Mouse (Mus musculus): ENCODE results near the gene Zfp37. TPM values are rescaled to one million over a fixed set of nuclear protein-coding genes. Genes with fewer than 3 reads are reported as not detected.
"Not testable (repeated sequence)": the region's sequence is repeated elsewhere in the genome, so short reads cannot be mapped to it uniquely, and the experiment has no call there.

The Zfp37 gene
- polyA plus RNA-seq, 1 experiment from 2014 or later, result 38.7 TPM

DNA sequence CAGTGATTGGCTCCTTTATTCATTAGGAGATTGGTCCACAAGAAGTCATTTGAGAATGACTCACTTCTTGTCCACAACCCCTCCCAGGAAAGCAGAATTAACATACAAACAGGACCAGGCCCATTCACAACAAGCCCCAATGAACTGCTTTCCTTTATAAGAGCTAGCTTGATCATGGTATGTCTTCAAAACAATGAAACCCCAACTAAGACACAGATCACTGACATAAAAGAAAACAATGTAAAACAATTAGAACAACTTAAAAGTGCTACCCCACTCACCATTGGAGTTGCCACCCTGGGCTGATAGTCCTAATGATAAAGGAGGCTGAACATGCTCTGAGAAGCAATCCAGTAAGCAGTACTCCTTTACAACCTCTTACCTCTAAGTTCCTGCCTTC is 42.1 kb downstream of the Zfp37 start:
- ATAC-seq (ENCODE audit: low read depth), result no peak
- no peaks in the 10 kb centered on the region for H3K4me1 ChIP-seq (ENCODE audit: control insufficient read depth, insufficient read depth, low read length)
- no peak overlapping the region for H3K9ac ChIP-seq (replicated peaks; ENCODE audit: low read depth, low read length)
- no peaks in the 10 kb centered on the region for H3K27me3 ChIP-seq (ENCODE audit: control insufficient read depth, insufficient read depth, low read length)
- H3K4me2 ChIP-seq (ENCODE audit: low read depth, low read length), result no peak overlapping the region
- peaks cover 44% of the 10 kb centered on the region for H3K9me3 ChIP-seq (ENCODE audit: control insufficient read depth, low read length)
- H3K36me3 ChIP-seq (ENCODE audit: control insufficient read depth, insufficient read depth, low read length), result peaks cover 46% of the 10 kb centered on the region
- H3K4me3 ChIP-seq (ENCODE audit: low read depth, low read length), result no peak overlapping the region
- H3K27ac ChIP-seq (ENCODE audit: low read depth, low read length), result no peak overlapping the region

DNA sequence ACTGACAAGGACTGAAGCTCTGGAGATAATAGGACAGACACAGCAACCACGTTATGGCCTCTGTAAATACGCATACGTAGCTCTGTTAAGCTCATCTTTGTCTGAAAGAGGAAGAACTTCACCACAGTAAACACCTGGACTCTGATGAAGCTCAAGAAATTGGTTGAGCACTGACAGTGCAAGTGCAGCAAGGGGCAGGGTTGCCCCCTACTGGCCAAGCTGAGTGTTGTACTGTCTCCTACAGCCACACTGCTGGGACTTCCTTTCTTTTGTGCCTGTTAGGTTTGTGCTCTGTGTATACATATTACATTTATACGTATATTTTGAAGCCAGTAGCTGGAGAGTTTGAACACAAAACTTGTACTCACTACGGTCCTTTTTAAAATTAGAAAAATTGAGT is 53.6 kb downstream of the Zfp37 start:
- no peak overlapping the region for H3K4me2 ChIP-seq (ENCODE audit: low read depth, low read length)
- no peaks in the 10 kb centered on the region for H3K4me1 ChIP-seq (ENCODE audit: control insufficient read depth, insufficient read depth, low read length)
- no peaks in the 10 kb centered on the region for H3K27me3 ChIP-seq (ENCODE audit: control insufficient read depth, insufficient read depth, low read length)
- H3K36me3 ChIP-seq (ENCODE audit: control insufficient read depth, insufficient read depth, low read length), result no peaks in the 10 kb centered on the region
- no peak for ATAC-seq (ENCODE audit: low read depth)
- no peak overlapping the region for H3K27ac ChIP-seq (ENCODE audit: low read depth, low read length)
- 46% methylated on average over 5 of the region's 5 CpGs for WGBS
- H3K9ac ChIP-seq (replicated peaks; ENCODE audit: low read depth, low read length), result no peak overlapping the region
- no peak overlapping the region for H3K4me3 ChIP-seq (ENCODE audit: low read depth, low read length)
- no peaks in the 10 kb centered on the region for H3K9me3 ChIP-seq (ENCODE audit: control insufficient read depth, low read length)

DNA sequence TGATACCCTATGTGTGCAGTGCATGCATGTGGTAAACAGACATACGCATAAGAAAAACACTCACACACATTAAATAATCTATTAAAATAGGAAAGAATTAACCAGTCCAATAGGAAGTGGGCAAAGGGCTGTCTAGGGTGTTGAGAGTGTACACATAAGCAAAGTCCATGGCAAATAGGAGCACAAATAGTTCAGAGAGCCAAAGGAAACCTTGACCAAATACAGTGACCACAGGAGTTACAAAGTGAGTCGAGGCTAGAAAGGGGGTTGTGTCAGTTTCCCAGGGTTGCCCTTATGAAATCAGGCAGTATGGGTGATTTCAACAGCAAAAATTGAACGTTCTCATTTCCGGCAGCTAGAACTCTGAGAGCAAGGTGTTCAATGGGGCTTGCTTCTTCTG is 56.4 kb downstream of the Zfp37 start:
- Histone ChIP-seq H3K4me3 (ENCODE audit: low read depth, low read length) (no peak overlapping the region), H3K27me3 (ENCODE audit: control insufficient read depth, insufficient read depth, low read length) (no peaks in the 10 kb centered on the region), H3K4me2 (ENCODE audit: low read depth, low read length) (no peak overlapping the region), H3K9ac (replicated peaks; ENCODE audit: low read depth, low read length) (no peak overlapping the region), H3K4me1 (ENCODE audit: control insufficient read depth, insufficient read depth, low read length) (no peaks in the 10 kb centered on the region), H3K27ac (ENCODE audit: low read depth, low read length) (no peak overlapping the region), H3K36me3 (ENCODE audit: control insufficient read depth, insufficient read depth, low read length) (no peaks in the 10 kb centered on the region), H3K9me3 (ENCODE audit: control insufficient read depth, low read length) (no peaks in the 10 kb centered on the region)
- 89% methylated on average over 4 of the region's 4 CpGs for WGBS
- ATAC-seq (ENCODE audit: low read depth), result no peak

GRCm38 (mm10) chr4:62167636-62168035 is 63.2 kb downstream of the Zfp37 start:
- H3K4me2 ChIP-seq (ENCODE audit: low read depth, low read length); H3K27ac ChIP-seq (ENCODE audit: low read depth, low read length): not testable (repeated sequence)
- 96% methylated on average over 13 of the region's 13 CpGs for WGBS

DNA sequence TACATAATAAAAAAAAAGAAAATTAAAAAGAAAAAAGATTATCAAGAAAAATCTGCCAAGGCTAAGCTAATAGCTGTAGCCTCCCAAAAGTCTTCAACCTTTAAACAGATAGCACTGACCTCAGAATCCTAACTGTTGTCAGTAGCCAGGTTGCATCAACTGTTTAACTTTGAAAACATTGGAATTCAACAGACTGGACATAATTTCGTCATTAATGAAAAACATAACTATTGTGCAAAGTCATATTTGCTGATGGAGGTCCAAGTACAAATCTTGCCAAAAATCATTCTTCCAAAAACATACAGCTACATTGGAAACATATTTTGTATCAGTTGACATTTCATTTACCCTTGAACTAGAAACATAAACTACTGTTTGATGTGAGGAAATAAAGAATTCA is 72.4 kb downstream of the Zfp37 start:
- no peaks in the 10 kb centered on the region for H3K36me3 ChIP-seq (ENCODE audit: control insufficient read depth, insufficient read depth, low read length)
- ATAC-seq (ENCODE audit: low read depth), result no peak
- no peak overlapping the region for H3K4me2 ChIP-seq (ENCODE audit: low read depth, low read length)
- no peaks in the 10 kb centered on the region for H3K4me1 ChIP-seq (ENCODE audit: control insufficient read depth, insufficient read depth, low read length)
- no peaks in the 10 kb centered on the region for H3K27me3 ChIP-seq (ENCODE audit: control insufficient read depth, insufficient read depth, low read length)
- no peak overlapping the region for H3K9ac ChIP-seq (replicated peaks; ENCODE audit: low read depth, low read length)
- H3K9me3 ChIP-seq (ENCODE audit: control insufficient read depth, low read length), result no peaks in the 10 kb centered on the region
- no peak overlapping the region for H3K27ac ChIP-seq (ENCODE audit: low read depth, low read length)
- WGBS, result 78% methylated on average over 1 of the region's 1 CpGs
- H3K4me3 ChIP-seq (ENCODE audit: low read depth, low read length), result no peak overlapping the region

More at GRCm38 (mm10) chr4:62167636-62168035, 63.2 kb downstream of the Zfp37 start:
- ATAC-seq (ENCODE audit: low read depth); H3K4me3 ChIP-seq (ENCODE audit: low read depth, low read length); H3K4me1 ChIP-seq (ENCODE audit: control insufficient read depth, insufficient read depth, low read length); H3K9ac ChIP-seq (replicated peaks; ENCODE audit: low read depth, low read length); H3K27me3 ChIP-seq (ENCODE audit: control insufficient read depth, insufficient read depth, low read length); H3K9me3 ChIP-seq (ENCODE audit: control insufficient read depth, low read length); H3K36me3 ChIP-seq (ENCODE audit: control insufficient read depth, insufficient read depth, low read length): not testable (repeated sequence)

DNA sequence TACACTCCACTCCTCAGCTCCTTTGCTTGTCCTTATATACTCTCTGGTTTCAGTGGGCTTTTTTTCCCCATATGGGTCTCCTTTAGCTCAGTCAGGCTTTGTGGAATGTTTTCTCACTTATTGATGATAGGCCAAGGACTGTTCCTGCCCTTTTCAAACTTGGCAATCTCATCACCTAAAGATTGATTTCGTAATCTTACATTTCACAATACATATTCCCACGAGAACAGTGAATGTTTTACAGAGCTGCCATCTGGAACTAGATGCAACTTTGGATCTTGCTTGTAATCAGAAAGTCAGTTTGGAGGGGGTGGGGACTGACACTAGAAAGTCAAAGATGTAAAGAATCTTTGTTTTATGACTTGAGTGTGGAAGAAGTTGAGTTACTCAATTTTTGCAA is 80.0 kb downstream of the Zfp37 start, which contains the start of gene Mup21:
TSS of gene Mup21 (minus strand) at position 53 of the 400 bp plus-strand sequence.
- H3K36me3 ChIP-seq (ENCODE audit: control insufficient read depth, insufficient read depth, low read length), result no peaks in the 10 kb centered on the region
- no peak within 1 kb of the TSS for H3K9ac ChIP-seq (replicated peaks; ENCODE audit: low read depth, low read length)
- WGBS, result 81% methylated on average over 2 of the region's 2 CpGs
- H3K4me1 ChIP-seq (ENCODE audit: control insufficient read depth, insufficient read depth, low read length), result no peaks in the 10 kb centered on the region
- H3K4me2 ChIP-seq (ENCODE audit: low read depth, low read length), result no peak within 1 kb of the TSS
- H3K27ac ChIP-seq (ENCODE audit: low read depth, low read length), result no peak within 1 kb of the TSS
- ATAC-seq (ENCODE audit: low read depth), result no peak
- no peaks in the 10 kb centered on the region for H3K9me3 ChIP-seq (ENCODE audit: control insufficient read depth, low read length)
- H3K4me3 ChIP-seq (ENCODE audit: low read depth, low read length), result no peak within 1 kb of the TSS
- H3K27me3 ChIP-seq (ENCODE audit: control insufficient read depth, insufficient read depth, low read length), result no peaks in the 10 kb centered on the region

Other genes starting within 250 kb of the Zfp37 start
- gene Mup20, start 176.9 kb downstream of the Zfp37 start, polyA plus RNA-seq (2014; fragmentation: Nextera tagmentation; extraction: Ambion mirVana), result not detected in 2 replicates
- not detected in 2 replicates for gene Mup3, start 143.7 kb downstream of the Zfp37 start, polyA plus RNA-seq (2014; fragmentation: Nextera tagmentation; extraction: Ambion mirVana)
- not detected in 2 replicates for gene Mup21, start 80.2 kb downstream of the Zfp37 start, polyA plus RNA-seq (2014; fragmentation: Nextera tagmentation; extraction: Ambion mirVana)
- 10.9 and 17.5 TPM in 2 replicates for gene Slc31a2, start 31.5 kb upstream of the Zfp37 start, polyA plus RNA-seq (2014; fragmentation: Nextera tagmentation; extraction: Ambion mirVana)
- 24.1 and 26.7 TPM in 2 replicates for gene Fkbp15, start 129.5 kb upstream of the Zfp37 start, polyA plus RNA-seq (2014; fragmentation: Nextera tagmentation; extraction: Ambion mirVana)
- gene Slc31a1, start 129.7 kb upstream of the Zfp37 start, polyA plus RNA-seq (2014; fragmentation: Nextera tagmentation; extraction: Ambion mirVana), result 26.3 and 32.1 TPM in 2 replicates
- 77.1 and 85.8 TPM in 2 replicates for gene Cdc26, start 177.6 kb upstream of the Zfp37 start, polyA plus RNA-seq (2014; fragmentation: Nextera tagmentation; extraction: Ambion mirVana)
- 15.3 and 18.4 TPM in 2 replicates for gene Prpf4, start 177.8 kb upstream of the Zfp37 start, polyA plus RNA-seq (2014; fragmentation: Nextera tagmentation; extraction: Ambion mirVana)
- gene Rnf183, start 204.2 kb upstream of the Zfp37 start, polyA plus RNA-seq (2014; fragmentation: Nextera tagmentation; extraction: Ambion mirVana), result 0.19 TPM in 1 of 2 replicates, not detected in the other
- 10.2 and 11.8 TPM in 2 replicates for gene Wdr31, start 239.8 kb upstream of the Zfp37 start, polyA plus RNA-seq (2014; fragmentation: Nextera tagmentation; extraction: Ambion mirVana)
- 0.60 and 0.91 TPM in 2 replicates for gene Bspry, start 249.0 kb upstream of the Zfp37 start, polyA plus RNA-seq (2014; fragmentation: Nextera tagmentation; extraction: Ambion mirVana)

All from neural tube, embryonic 14.5 days (tissue).